Mouse (Mus musculus): ENCODE results near the gene Ccdc194. TPM values are rescaled to one million over a fixed set of nuclear protein-coding genes. Genes with fewer than 3 reads are reported as not detected.

Ccdc194 gene
- polyA plus RNA-seq, 1 experiment from 2014 or later: 0.40 TPM

- no peaks in the 10 kb centered on the region for H3K4me1 ChIP-seq (ENCODE audit: control insufficient read depth, insufficient read depth, low read length)
- H3K36me3 ChIP-seq (ENCODE audit: control insufficient read depth, insufficient read depth, low read length): no peaks in the 10 kb centered on the region
- no peak overlapping the region for H3K4me2 ChIP-seq
- ATAC-seq (ENCODE audit: low FRiP score): no peak
- no peak overlapping the region for H3K27ac ChIP-seq (ENCODE audit: low read depth, low read length)
- no peak overlapping the region for H3K9ac ChIP-seq (ENCODE audit: low read length)
- peaks cover 32% of the 10 kb centered on the region for H3K27me3 ChIP-seq (ENCODE audit: control insufficient read depth, insufficient read depth, low read length)
- 76% methylated on average over 4 of the region's 4 CpGs for WGBS
- no peak overlapping the region for H3K4me3 ChIP-seq (ENCODE audit: low read depth, low read length)
- H3K9me3 ChIP-seq (ENCODE audit: control insufficient read depth, low read length): no peaks in the 10 kb centered on the region
- no peak for DNase-seq (ENCODE audit: low spot score, missing footprints)
These were observed 19.5 kb downstream of the Ccdc194 start for GRCm38 (mm10) chr8:71505979-71506378.

- H3K9ac ChIP-seq (ENCODE audit: low read length): no peak overlapping the region
- H3K27me3 ChIP-seq (ENCODE audit: control insufficient read depth, insufficient read depth, low read length): peaks cover 32% of the 10 kb centered on the region
- H3K27ac ChIP-seq (ENCODE audit: low read depth, low read length): no peak overlapping the region
- H3K9me3 ChIP-seq (ENCODE audit: control insufficient read depth, low read length): no peaks in the 10 kb centered on the region
- no peaks in the 10 kb centered on the region for H3K36me3 ChIP-seq (ENCODE audit: control insufficient read depth, insufficient read depth, low read length)
- no peak overlapping the region for H3K4me3 ChIP-seq (ENCODE audit: low read depth, low read length)
- H3K4me2 ChIP-seq: no peak overlapping the region
- H3K4me1 ChIP-seq (ENCODE audit: control insufficient read depth, insufficient read depth, low read length): no peaks in the 10 kb centered on the region
- DNase-seq (ENCODE audit: low spot score, missing footprints) (no peak), ATAC-seq (ENCODE audit: low FRiP score) (no peak)
- WGBS: 93% methylated on average over 4 of the region's 4 CpGs
These were observed 20.2 kb downstream of the Ccdc194 start for GRCm38 (mm10) chr8:71505326-71505725.

GRCm38 (mm10) chr8:71504349-71504748 is 21.2 kb downstream of the Ccdc194 start:
- H3K4me3 ChIP-seq (ENCODE audit: low read depth, low read length): no peak overlapping the region
- H3K27ac ChIP-seq (ENCODE audit: low read depth, low read length): no peak overlapping the region
- H3K27me3 ChIP-seq (ENCODE audit: control insufficient read depth, insufficient read depth, low read length): peaks cover 32% of the 10 kb centered on the region
- no peak overlapping the region for H3K9ac ChIP-seq (ENCODE audit: low read length)
- H3K9me3 ChIP-seq (ENCODE audit: control insufficient read depth, low read length): no peaks in the 10 kb centered on the region
- DNase-seq (ENCODE audit: low spot score, missing footprints): no peak
- 90% methylated on average over 4 of the region's 4 CpGs for WGBS
- H3K36me3 ChIP-seq (ENCODE audit: control insufficient read depth, insufficient read depth, low read length): no peaks in the 10 kb centered on the region
- no peak overlapping the region for H3K4me2 ChIP-seq
- H3K4me1 ChIP-seq (ENCODE audit: control insufficient read depth, insufficient read depth, low read length): no peaks in the 10 kb centered on the region
- ATAC-seq (ENCODE audit: low FRiP score): no peak

- WGBS: 50% methylated on average over 16 of the region's 16 CpGs
- no peak overlapping the region for H3K4me3 ChIP-seq (ENCODE audit: low read depth, low read length)
- no peak overlapping the region for H3K9ac ChIP-seq (ENCODE audit: low read length)
- no peaks in the 10 kb centered on the region for H3K27me3 ChIP-seq (ENCODE audit: control insufficient read depth, insufficient read depth, low read length)
- H3K9me3 ChIP-seq (ENCODE audit: control insufficient read depth, low read length): no peaks in the 10 kb centered on the region
- DNase-seq (ENCODE audit: low spot score, missing footprints): peak; percentile 84
- H3K4me1 ChIP-seq (ENCODE audit: control insufficient read depth, insufficient read depth, low read length): peaks cover 8% of the 10 kb centered on the region
- no peaks in the 10 kb centered on the region for H3K36me3 ChIP-seq (ENCODE audit: control insufficient read depth, insufficient read depth, low read length)
- no peak for ATAC-seq (ENCODE audit: low FRiP score)
- no peak overlapping the region for H3K27ac ChIP-seq (ENCODE audit: low read depth, low read length)
- H3K4me2 ChIP-seq: no peak overlapping the region
These were observed 26.5 kb downstream of the Ccdc194 start for GRCm38 (mm10) chr8:71498816-71499690.

GRCm38 (mm10) chr8:71497881-71498501 is 27.5 kb downstream of the Ccdc194 start:
- WGBS: 26% methylated on average over 15 of the region's 15 CpGs
- Histone ChIP-seq H3K27ac (ENCODE audit: low read depth, low read length) (no peak overlapping the region), H3K4me1 (ENCODE audit: control insufficient read depth, insufficient read depth, low read length) (peaks cover 8% of the 10 kb centered on the region), H3K9ac (ENCODE audit: low read length) (no peak overlapping the region), H3K9me3 (ENCODE audit: control insufficient read depth, low read length) (no peaks in the 10 kb centered on the region), H3K36me3 (ENCODE audit: control insufficient read depth, insufficient read depth, low read length) (no peaks in the 10 kb centered on the region), H3K27me3 (ENCODE audit: control insufficient read depth, insufficient read depth, low read length) (no peaks in the 10 kb centered on the region), H3K4me3 (ENCODE audit: low read depth, low read length) (no peak overlapping the region), H3K4me2 (no peak overlapping the region)
- no peak for ATAC-seq (ENCODE audit: low FRiP score)
- no peak for DNase-seq (ENCODE audit: low spot score, missing footprints)

- no peak for ATAC-seq (ENCODE audit: low FRiP score)
- Histone ChIP-seq H3K9me3 (ENCODE audit: control insufficient read depth, low read length) (no peaks in the 10 kb centered on the region), H3K9ac (ENCODE audit: low read length) (no peak overlapping the region), H3K27me3 (ENCODE audit: control insufficient read depth, insufficient read depth, low read length) (no peaks in the 10 kb centered on the region), H3K4me1 (ENCODE audit: control insufficient read depth, insufficient read depth, low read length) (peaks cover 8% of the 10 kb centered on the region), H3K4me2 (no peak overlapping the region), H3K4me3 (ENCODE audit: low read depth, low read length) (no peak overlapping the region), H3K36me3 (ENCODE audit: control insufficient read depth, insufficient read depth, low read length) (peaks cover 3% of the 10 kb centered on the region; the same call in 1 of the 2 replicates), H3K27ac (ENCODE audit: low read depth, low read length) (no peak overlapping the region)
- no peak for DNase-seq (ENCODE audit: low spot score, missing footprints)
- WGBS: 88% methylated on average over 1 of the region's 1 CpGs
These were observed 28.4 kb downstream of the Ccdc194 start for GRCm38 (mm10) chr8:71497077-71497645.

GRCm38 (mm10) chr8:71496481-71496880 is 29.0 kb downstream of the Ccdc194 start:
- Histone ChIP-seq H3K36me3 (ENCODE audit: control insufficient read depth, insufficient read depth, low read length) (peaks cover 3% of the 10 kb centered on the region; the same call in 1 of the 2 replicates), H3K9ac (ENCODE audit: low read length) (no peak overlapping the region), H3K27ac (ENCODE audit: low read depth, low read length) (no peak overlapping the region)

GRCm38 (mm10) chr8:71495811-71496210 is 29.7 kb downstream of the Ccdc194 start:
- Histone ChIP-seq H3K36me3 (ENCODE audit: control insufficient read depth, insufficient read depth, low read length) (peaks cover 3% of the 10 kb centered on the region; the same call in 1 of the 2 replicates), H3K4me2 (no peak overlapping the region), H3K4me1 (ENCODE audit: control insufficient read depth, insufficient read depth, low read length) (peaks cover 8% of the 10 kb centered on the region), H3K27me3 (ENCODE audit: control insufficient read depth, insufficient read depth, low read length) (no peaks in the 10 kb centered on the region), H3K9ac (ENCODE audit: low read length) (no peak overlapping the region), H3K4me3 (ENCODE audit: low read depth, low read length) (no peak overlapping the region), H3K27ac (ENCODE audit: low read depth, low read length) (no peak overlapping the region), H3K9me3 (ENCODE audit: control insufficient read depth, low read length) (no peaks in the 10 kb centered on the region)
- ATAC-seq (ENCODE audit: low FRiP score) (no peak), DNase-seq (ENCODE audit: low spot score, missing footprints) (no peak)
- WGBS: 98% methylated on average over 5 of the region's 5 CpGs

More at GRCm38 (mm10) chr8:71496481-71496880, 29.0 kb downstream of the Ccdc194 start:
- 58% methylated on average over 11 of the region's 11 CpGs for WGBS
- Histone ChIP-seq H3K9me3 (ENCODE audit: control insufficient read depth, low read length) (no peaks in the 10 kb centered on the region), H3K4me1 (ENCODE audit: control insufficient read depth, insufficient read depth, low read length) (peaks cover 8% of the 10 kb centered on the region), H3K4me2 (no peak overlapping the region), H3K4me3 (ENCODE audit: low read depth, low read length) (no peak overlapping the region), H3K27me3 (ENCODE audit: control insufficient read depth, insufficient read depth, low read length) (no peaks in the 10 kb centered on the region)
- DNase-seq (ENCODE audit: low spot score, missing footprints) (no peak), ATAC-seq (ENCODE audit: low FRiP score) (no peak)

- DNase-seq (ENCODE audit: low spot score, missing footprints) (peak; percentile 97), ATAC-seq (ENCODE audit: low FRiP score) (peak; percentile 66)
- H3K36me3 ChIP-seq (ENCODE audit: control insufficient read depth, insufficient read depth, low read length): peaks cover 3% of the 10 kb centered on the region; the same call in 1 of the 2 replicates
These were observed 30.5 kb downstream of the Ccdc194 start for GRCm38 (mm10) chr8:71495039-71495438.

More at GRCm38 (mm10) chr8:71495039-71495438, 30.5 kb downstream of the Ccdc194 start:
- H3K4me3 ChIP-seq (ENCODE audit: low read depth, low read length): no peak overlapping the region
- no peak overlapping the region for H3K4me2 ChIP-seq
- peaks cover 9% of the 10 kb centered on the region for H3K4me1 ChIP-seq (ENCODE audit: control insufficient read depth, insufficient read depth, low read length)
- no peak overlapping the region for H3K27ac ChIP-seq (ENCODE audit: low read depth, low read length)
- no peaks in the 10 kb centered on the region for H3K9me3 ChIP-seq (ENCODE audit: control insufficient read depth, low read length)
- WGBS: 32% methylated on average over 16 of the region's 16 CpGs
- no peaks in the 10 kb centered on the region for H3K27me3 ChIP-seq (ENCODE audit: control insufficient read depth, insufficient read depth, low read length)
- H3K9ac ChIP-seq (ENCODE audit: low read length): no peak overlapping the region
